Mouse (Mus musculus) lung, embryonic 16.5 days (tissue): Measurements from ENCODE around the gene Mtnr1a. TPM values are rescaled to one million over a fixed set of nuclear protein-coding genes. Genes with fewer than 3 reads are reported as not detected.
A peak's percentile ranks its signal among the peaks of the same experiment; 100 is the strongest.
"Not testable (repeated sequence)": the region's sequence is repeated elsewhere in the genome, so short reads cannot be mapped to it uniquely, and the experiment has no call there.

Experiments
- ATAC-seq: fragments of 200-750 bp; cut with Nextera tagmentation; 2 replicates; pipeline ENCODE4 v1.8.0; 2017; ENCODE audit warnings: low read depth, mild to moderate bottlenecking, moderate library complexity
- H3K27ac ChIP-seq: fragments of 300-500 bp; sonication (generic); 2 replicates; pipeline ENCODE4 v1.5.1; 2014; ENCODE audit warnings: mild to moderate bottlenecking, control low read depth, low read length
- H3K27me3 ChIP-seq: fragments of 300-500 bp; sonication (generic); 2 replicates; pipeline ENCODE4 v1.6.1; 2014; ENCODE audit warnings: low read depth, low read length, mixed read lengths; ENCODE audit not compliant: control insufficient read depth, insufficient read depth
- H3K36me3 ChIP-seq: fragments of 300-500 bp; sonication (generic); 2 replicates; pipeline ENCODE4 v1.6.1; 2014; ENCODE audit warnings: low read length; ENCODE audit not compliant: control insufficient read depth, insufficient read depth
- H3K4me1 ChIP-seq: fragments of 300-500 bp; sonication (generic); replicated peaks from 2 replicates; pipeline ENCODE4 v1.6.1; 2014; ENCODE audit warnings: low read length, mixed read lengths; ENCODE audit not compliant: control insufficient read depth, insufficient read depth
- H3K4me2 ChIP-seq: fragments of 300-500 bp; sonication (generic); 2 replicates; pipeline ENCODE4 v1.6.1; 2014; ENCODE audit warnings: low read depth, low read length, control low read depth
- H3K4me3 ChIP-seq: fragments of 300-500 bp; sonication (generic); 2 replicates; pipeline ENCODE4 v1.5.1; 2014; ENCODE audit warnings: mild to moderate bottlenecking, low read length, control low read depth
- H3K9ac ChIP-seq: fragments of 300-500 bp; sonication (generic); 2 replicates; pipeline ENCODE4 v1.6.1; 2014; ENCODE audit warnings: low read length, control low read depth
- H3K9me3 ChIP-seq: fragments of 300-500 bp; sonication (generic); 2 replicates; pipeline ENCODE4 v1.6.1; 2016; ENCODE audit warnings: low read length; ENCODE audit not compliant: control insufficient read depth
- WGBS: fragments of 180-500 bp; shearing (Covaris S2); extraction: QIAGEN DNeasy Blood & Tissue Kit; methylation state at CpG from one replicate; pipeline ENCODE4 v1.1.7; 2014; 5-methylcytosine and 5-hydroxymethylcytosine counted together
- polyA plus RNA-seq: library from polyadenylated mRNA; unstranded; fragments of >200 nt; fragmentation: Nextera tagmentation; extraction: Ambion mirVana; gene quantifications from 2 replicates; pipeline ENCODE4 v1.2.1, GENCODE M21; 2015

The Mtnr1a gene
- polyA plus RNA-seq, 1 experiment from 2014 or later, result not detected

GRCm38 (mm10) chr8:45052205-45052604 is 16.7 kb upstream of the Mtnr1a start:
- Histone ChIP-seq H3K9me3 (peaks cover 5% of the 10 kb centered on the region; the same call in 1 of the 2 replicates), H3K4me2 (no peak overlapping the region), H3K4me3 (no peak overlapping the region), H3K36me3 (peaks cover 31% of the 10 kb centered on the region), H3K9ac (no peak overlapping the region), H3K27ac (no peak overlapping the region), H3K4me1 (no peaks in the 10 kb centered on the region), H3K27me3 (no peaks in the 10 kb centered on the region)
- ATAC-seq, result no peak
- WGBS, result 92% methylated on average over 1 of the region's 1 CpGs

DNA sequence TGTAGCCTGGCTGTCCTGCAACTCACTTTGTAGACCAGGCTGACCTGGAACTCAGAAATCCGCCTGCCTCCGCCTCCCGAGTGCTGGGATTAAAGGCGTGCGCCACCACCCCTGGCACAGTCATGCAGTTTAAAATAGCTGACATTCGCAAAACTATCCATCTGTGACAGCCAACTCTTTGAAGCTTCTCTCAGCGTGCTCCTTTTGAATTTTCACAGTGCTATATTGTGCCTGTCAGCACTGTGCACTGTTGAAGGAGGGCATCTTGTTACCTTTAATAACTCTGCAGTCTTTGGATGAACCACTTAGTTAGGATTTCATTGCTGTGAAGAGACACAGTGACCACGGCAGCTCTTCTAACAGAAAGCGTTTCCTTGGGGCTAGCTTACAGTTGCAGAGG is 16.3 kb upstream of the Mtnr1a start:
- Histone ChIP-seq H3K4me1 (no peaks in the 10 kb centered on the region), H3K4me2 (no peak overlapping the region), H3K36me3 (peaks cover 31% of the 10 kb centered on the region), H3K27me3 (no peaks in the 10 kb centered on the region), H3K9me3 (peaks cover 5% of the 10 kb centered on the region; the same call in 1 of the 2 replicates), H3K4me3 (no peak overlapping the region), H3K27ac (no peak overlapping the region), H3K9ac (no peak overlapping the region)
- 91% methylated on average over 9 of the region's 9 CpGs for WGBS
- no peak for ATAC-seq

GRCm38 (mm10) chr8:45055500-45055899 is 13.4 kb upstream of the Mtnr1a start:
- Histone ChIP-seq H3K9ac (no peak overlapping the region), H3K27ac (no peak overlapping the region), H3K4me3 (no peak overlapping the region), H3K4me1 (no peaks in the 10 kb centered on the region), H3K27me3 (no peaks in the 10 kb centered on the region), H3K9me3 (peaks cover 5% of the 10 kb centered on the region; the same call in 1 of the 2 replicates), H3K4me2 (no peak overlapping the region), H3K36me3 (peaks cover 31% of the 10 kb centered on the region)
- WGBS, result 91% methylated on average over 3 of the region's 3 CpGs
- ATAC-seq, result no peak

- no peaks in the 10 kb centered on the region for H3K4me1 ChIP-seq
- 36% methylated on average over 2 of the region's 3 CpGs for WGBS
- ATAC-seq, result no peak
Measured at GRCm38 (mm10) chr8:45056810-45057209, 12.1 kb upstream of the Mtnr1a start.

GRCm38 (mm10) chr8:45060083-45060482 is 8.9 kb upstream of the Mtnr1a start:
- H3K9ac ChIP-seq, result no peak overlapping the region

More at GRCm38 (mm10) chr8:45056810-45057209, 12.1 kb upstream of the Mtnr1a start:
- H3K9ac ChIP-seq, result no peak overlapping the region
- peaks cover 5% of the 10 kb centered on the region; the same call in 1 of the 2 replicates for H3K9me3 ChIP-seq
- no peak overlapping the region for H3K27ac ChIP-seq
- no peak overlapping the region for H3K4me2 ChIP-seq
- H3K4me3 ChIP-seq, result no peak overlapping the region
- peaks cover 23% of the 10 kb centered on the region for H3K36me3 ChIP-seq
- no peaks in the 10 kb centered on the region for H3K27me3 ChIP-seq

DNA sequence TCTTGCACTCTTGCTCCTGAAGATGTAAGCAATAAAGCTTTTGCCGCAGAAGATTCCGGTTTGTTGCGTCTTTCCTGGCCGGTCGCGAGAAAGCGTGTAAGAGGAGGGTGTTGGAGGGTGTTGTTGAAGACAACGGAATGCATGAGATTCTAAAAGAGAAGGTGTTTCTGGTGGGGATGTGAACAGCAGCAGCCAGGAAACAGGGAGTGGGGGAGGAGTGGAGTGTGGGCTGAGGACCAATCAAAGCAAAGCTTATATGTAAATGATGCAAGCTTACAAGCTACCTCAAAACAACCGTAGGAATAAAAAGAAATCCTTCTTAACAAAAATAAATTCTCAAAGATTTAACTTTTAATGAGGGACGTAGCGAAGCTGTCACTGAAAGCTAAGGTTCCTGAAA is 6.6 kb upstream of the Mtnr1a start:
- no peaks in the 10 kb centered on the region for H3K36me3 ChIP-seq
- peak overlapping the region; percentile 78 for H3K27ac ChIP-seq
- H3K4me3 ChIP-seq, result no peak overlapping the region
- H3K9ac ChIP-seq, result no peak overlapping the region
- H3K4me2 ChIP-seq, result no peak overlapping the region
- 82% methylated on average over 11 of the region's 11 CpGs for WGBS
- ATAC-seq, result no peak
- H3K4me1 ChIP-seq, result no peaks in the 10 kb centered on the region
- no peaks in the 10 kb centered on the region for H3K27me3 ChIP-seq
- no peaks in the 10 kb centered on the region for H3K9me3 ChIP-seq

More at GRCm38 (mm10) chr8:45060083-45060482, 8.9 kb upstream of the Mtnr1a start:
- Histone ChIP-seq H3K4me1 (no peaks in the 10 kb centered on the region), H3K27me3 (no peaks in the 10 kb centered on the region), H3K27ac (no peak overlapping the region), H3K9me3 (peaks cover 5% of the 10 kb centered on the region; the same call in 1 of the 2 replicates), H3K4me2 (no peak overlapping the region), H3K36me3 (peaks cover 4% of the 10 kb centered on the region; the same call in 1 of the 2 replicates), H3K4me3 (no peak overlapping the region)
- no peak for ATAC-seq
- WGBS, result 76% methylated on average over 2 of the region's 2 CpGs

DNA sequence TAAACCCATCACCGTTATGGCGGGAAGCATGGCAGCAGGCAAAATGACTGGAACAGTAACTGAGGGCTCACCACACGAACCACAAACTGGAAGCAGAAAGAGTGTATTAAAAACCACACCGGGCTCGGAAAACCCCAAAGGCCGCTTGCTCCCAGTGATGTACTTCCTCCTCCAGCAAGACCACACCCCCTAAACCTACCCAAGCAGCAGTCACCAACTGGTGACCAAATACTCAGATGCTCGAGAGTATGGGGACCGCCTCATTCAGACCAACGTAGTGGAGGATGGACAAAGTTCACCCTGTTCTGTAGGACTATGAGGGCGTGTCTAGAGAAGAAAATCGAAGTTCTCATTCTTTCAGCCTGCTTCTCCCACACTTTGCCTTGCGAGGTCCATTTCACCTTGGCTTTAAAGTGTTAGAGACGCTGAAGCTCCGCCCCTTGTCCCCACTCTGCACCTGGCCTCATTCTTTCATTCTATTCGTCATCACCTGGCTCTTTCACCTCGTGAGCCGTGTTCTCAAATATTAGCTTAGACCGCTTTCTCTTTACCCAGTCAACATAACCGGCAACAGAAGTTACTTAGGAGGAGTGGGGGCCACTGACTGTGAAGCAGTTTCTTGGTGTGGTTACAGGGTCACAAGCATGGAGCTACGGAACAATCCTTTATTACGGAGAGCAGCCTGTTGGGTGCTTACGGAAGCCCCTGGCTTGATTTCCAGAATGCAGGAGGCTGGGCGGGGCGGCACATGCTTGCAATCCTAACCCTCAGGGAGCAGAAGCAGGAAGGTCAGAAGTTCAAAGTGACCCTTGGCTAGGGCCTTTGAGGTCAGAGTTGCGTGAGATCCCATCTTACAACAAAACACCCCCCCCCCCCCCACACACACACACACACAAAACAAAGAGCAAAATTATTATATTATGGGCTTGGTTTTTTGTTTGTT is 5.7 kb upstream of the Mtnr1a start:
- H3K27me3 ChIP-seq, result no peaks in the 10 kb centered on the region; the same call in 1 of the 2 replicates
- no peak overlapping the region for H3K9ac ChIP-seq
- no peaks in the 10 kb centered on the region for H3K9me3 ChIP-seq
- peak overlapping the region; percentile 20 for H3K4me3 ChIP-seq
- H3K27ac ChIP-seq, result peak overlapping the region; percentile 78
- H3K36me3 ChIP-seq, result no peaks in the 10 kb centered on the region
- peak; percentile 88 for ATAC-seq
- H3K4me2 ChIP-seq, result peak overlapping the region; percentile 37
- no peaks in the 10 kb centered on the region for H3K4me1 ChIP-seq
- WGBS, result 55% methylated on average over 25 of the region's 25 CpGs

GRCm38 (mm10) chr8:45064197-45064869 is 4.6 kb upstream of the Mtnr1a start:
- Histone ChIP-seq H3K9me3 (no peaks in the 10 kb centered on the region), H3K4me1 (no peaks in the 10 kb centered on the region), H3K27me3 (peaks cover 4% of the 10 kb centered on the region; the same call in 1 of the 2 replicates), H3K4me2 (no peak overlapping the region), H3K4me3 (no peak overlapping the region), H3K27ac (peak overlapping the region; percentile 78; the same call in 1 of the 2 replicates), H3K9ac (no peak overlapping the region), H3K36me3 (no peaks in the 10 kb centered on the region)
- ATAC-seq, result peak; percentile 48; the same call in 1 of the 2 replicates
- 38% methylated on average over 5 of the region's 8 CpGs for WGBS

- not testable (repeated sequence) for H3K4me1 ChIP-seq, H3K9ac ChIP-seq, H3K36me3 ChIP-seq, H3K27me3 ChIP-seq, ATAC-seq, H3K9me3 ChIP-seq, H3K4me3 ChIP-seq, H3K4me2 ChIP-seq, H3K27ac ChIP-seq
- 100% methylated on average over 1 of the region's 1 CpGs for WGBS
Measured at GRCm38 (mm10) chr8:45065391-45065790, 3.5 kb upstream of the Mtnr1a start.
